Mouse (Mus musculus) brain, embryonic 14.5 days (tissue): ENCODE data around the gene Idh2.

ENCODE experiments used
- CTCF ChIP-seq: fragments of 200-500 bp; IDR thresholded peaks from 2 replicates; pipeline ENCODE4 v1.5.1; 2012; ENCODE audit warnings: inconsistent platforms, mild to moderate bottlenecking, moderate library complexity, borderline replicate concordance; ENCODE audit not compliant: insufficient read depth, insufficient read length; ENCODE audit errors: extremely low read depth
- POLR2A ChIP-seq: fragments of 200-500 bp; IDR thresholded peaks from 2 replicates; pipeline ENCODE4 v1.6.1; 2012; ENCODE audit warnings: mild to moderate bottlenecking, inconsistent platforms, borderline replicate concordance; ENCODE audit not compliant: poor library complexity, insufficient read depth, insufficient read length, severe bottlenecking; ENCODE audit errors: extremely low read depth

GRCm38 (mm10) chr7:80084484-80084931 is 30.7 kb downstream of the Idh2 start:
- TF ChIP-seq CTCF (peak; percentile 71; the same call in 1 of the 2 replicates), POLR2A (no peak)
